Mouse (Mus musculus): Measurements from ENCODE around the gene Pnkd. TPM values are rescaled to one million over a fixed set of nuclear protein-coding genes. Genes with fewer than 3 reads are reported as not detected.
"Not testable (repeated sequence)": the region's sequence is repeated elsewhere in the genome, so short reads cannot be mapped to it uniquely, and the experiment has no call there.

Gene Pnkd
- polyA plus RNA-seq, 1 experiment: 10.0 TPM

DNA sequence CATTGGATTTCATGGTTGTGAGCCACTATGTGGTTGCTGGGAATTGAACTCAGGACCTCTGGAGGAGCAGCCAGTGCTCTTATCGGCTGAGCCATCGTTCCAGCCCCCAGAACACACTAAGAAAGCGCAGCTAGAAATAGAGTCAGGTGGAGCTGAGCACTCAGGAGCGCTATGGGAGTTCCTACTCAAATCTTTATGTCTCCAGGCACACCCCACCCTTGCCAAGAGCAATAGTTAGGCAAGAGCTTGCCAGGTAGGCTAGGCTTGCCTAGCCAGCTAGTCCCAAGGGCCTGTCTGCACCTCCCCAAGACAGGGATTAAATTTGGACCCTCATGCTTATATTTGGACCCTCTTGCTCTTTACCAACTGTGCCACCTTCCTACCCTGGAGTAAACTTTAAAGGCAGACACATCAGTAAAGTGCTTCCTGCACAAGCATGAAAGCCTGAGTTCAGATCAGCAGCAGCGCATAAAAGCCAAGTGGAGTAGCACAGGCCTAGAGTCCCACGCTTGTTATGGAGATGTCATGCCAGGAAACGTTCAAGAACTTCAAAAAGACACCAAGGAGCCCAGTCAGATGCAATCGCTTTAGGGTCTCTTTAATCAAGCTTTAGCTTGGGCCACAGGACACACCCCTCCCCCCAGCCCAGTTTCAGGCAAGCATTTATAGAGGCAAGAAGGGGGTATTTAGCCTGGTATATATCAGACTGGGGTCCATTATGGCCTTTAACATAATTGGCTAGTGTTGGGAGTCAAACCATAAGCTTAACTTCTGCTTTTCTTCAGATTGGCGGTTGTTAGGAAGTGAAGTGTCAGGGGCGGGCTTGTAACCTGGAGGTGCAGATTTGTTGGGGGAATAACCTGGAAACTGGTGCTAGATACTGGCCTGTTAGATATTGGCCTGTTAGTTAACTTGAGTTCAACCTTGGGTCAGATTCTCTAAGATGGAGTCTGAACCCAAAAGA is 23.6 kb downstream of the Pnkd start:
- Histone ChIP-seq H3K36me3 (ENCODE audit: control insufficient read depth) (no peaks in the 10 kb centered on the region), H3K27me3 (ENCODE audit: control insufficient read depth) (no peaks in the 10 kb centered on the region; the same call in 1 of the 2 replicates), H3K9me3 (ENCODE audit: control insufficient read depth, low read length) (no peaks in the 10 kb centered on the region), H3K4me1 (ENCODE audit: control insufficient read depth) (peaks cover 23% of the 10 kb centered on the region), H3K4me3 (replicated peaks) (no peak overlapping the region)
- TF ChIP-seq TAL1 (IDR thresholded peaks at IDR 0.05; ENCODE audit: low read length) (no peak), GATA1 (IDR thresholded peaks at IDR 0.05; ENCODE audit: low read length) (no peak)

DNA sequence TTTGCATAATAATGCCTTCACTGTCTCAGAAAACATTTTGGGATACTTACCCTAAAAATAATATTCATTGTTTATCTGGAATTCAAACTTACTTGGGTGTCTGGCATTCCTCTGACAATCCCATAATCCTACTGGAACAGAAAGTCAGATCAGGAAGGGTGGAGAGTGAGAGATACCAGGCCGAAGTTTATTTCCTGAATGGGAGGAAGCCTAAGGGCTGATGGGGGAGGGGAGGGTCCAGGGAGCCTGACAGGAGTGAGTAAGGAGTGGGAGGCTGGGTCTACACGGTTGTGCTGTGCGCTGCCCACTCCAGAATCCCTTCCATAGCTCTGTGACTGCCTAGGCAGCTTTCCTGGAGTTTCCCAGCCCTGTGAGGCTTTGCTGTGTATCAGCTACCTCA is 25.0 kb downstream of the Pnkd start:
- H3K4me3 ChIP-seq (replicated peaks): no peak overlapping the region
- no peaks in the 10 kb centered on the region; the same call in 1 of the 2 replicates for H3K27me3 ChIP-seq (ENCODE audit: control insufficient read depth)
- H3K4me1 ChIP-seq (ENCODE audit: control insufficient read depth): peaks cover 10% of the 10 kb centered on the region
- no peak for TF ChIP-seq GATA1 (IDR thresholded peaks at IDR 0.05; ENCODE audit: low read length)
- TF ChIP-seq TAL1 (IDR thresholded peaks at IDR 0.05; ENCODE audit: low read length): no peak
- no peaks in the 10 kb centered on the region for H3K9me3 ChIP-seq (ENCODE audit: control insufficient read depth, low read length)
- H3K36me3 ChIP-seq (ENCODE audit: control insufficient read depth): no peaks in the 10 kb centered on the region

DNA sequence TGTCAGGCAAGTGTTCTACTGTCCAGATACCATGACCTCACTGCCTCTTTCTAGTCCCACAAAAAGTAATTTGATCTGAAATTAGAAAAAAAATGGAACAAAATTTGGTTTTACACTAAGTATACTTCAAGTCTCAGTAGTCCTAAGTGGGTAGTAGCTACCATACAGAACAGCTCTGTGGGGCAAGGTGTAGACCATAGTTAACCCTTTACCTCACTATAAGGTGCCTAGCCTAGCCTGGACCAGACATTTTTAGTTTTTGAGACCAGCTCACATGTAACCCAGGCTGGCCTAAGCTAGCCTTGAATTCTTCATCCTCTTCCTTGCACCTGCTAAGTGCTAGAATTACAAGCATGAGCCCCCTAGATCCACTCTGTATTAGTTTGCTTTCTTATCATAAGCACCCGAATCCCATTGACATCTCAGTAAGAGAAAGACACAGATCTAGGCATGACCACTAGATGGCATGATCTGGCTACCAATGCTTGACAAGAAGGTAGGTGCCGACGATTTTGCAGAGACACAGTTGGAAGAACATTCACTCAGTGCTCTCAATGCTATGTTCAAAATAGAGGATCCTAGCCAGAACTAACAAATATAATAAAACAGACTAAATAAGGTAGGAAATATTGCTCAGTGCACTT is 28.4 kb downstream of the Pnkd start:
- Histone ChIP-seq H3K4me3 (replicated peaks) (no peak overlapping the region), H3K36me3 (ENCODE audit: control insufficient read depth) (no peaks in the 10 kb centered on the region), H3K4me1 (ENCODE audit: control insufficient read depth) (no peaks in the 10 kb centered on the region; the same call in 1 of the 2 replicates), H3K9me3 (ENCODE audit: control insufficient read depth, low read length) (no peaks in the 10 kb centered on the region), H3K27me3 (ENCODE audit: control insufficient read depth) (no peaks in the 10 kb centered on the region)
- no peak for TF ChIP-seq TAL1 (IDR thresholded peaks at IDR 0.05; ENCODE audit: low read length)

DNA sequence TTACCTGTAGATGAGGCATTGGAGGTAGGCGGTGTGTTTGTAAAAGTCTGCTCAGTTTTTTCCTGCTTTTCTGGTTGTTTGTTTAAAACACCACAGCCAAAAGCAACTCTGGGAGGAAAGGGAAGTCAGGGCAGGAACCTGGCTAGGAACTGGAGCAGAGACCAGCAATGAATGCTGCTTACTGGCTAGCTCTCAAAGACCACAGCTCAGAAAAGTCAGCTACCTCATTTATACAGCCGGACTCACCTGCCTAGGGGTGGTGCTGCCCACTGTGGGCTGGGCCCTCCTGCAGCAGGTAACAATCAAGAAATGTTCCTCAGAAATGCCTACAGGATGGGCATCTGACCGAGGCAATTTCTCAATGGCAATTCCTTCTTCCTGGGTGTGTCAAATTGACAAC is 30.1 kb downstream of the Pnkd start:
- Histone ChIP-seq H3K9me3 (ENCODE audit: control insufficient read depth, low read length) (no peaks in the 10 kb centered on the region), H3K4me3 (replicated peaks) (no peak overlapping the region), H3K27me3 (ENCODE audit: control insufficient read depth) (no peaks in the 10 kb centered on the region), H3K4me1 (ENCODE audit: control insufficient read depth) (no peaks in the 10 kb centered on the region), H3K36me3 (ENCODE audit: control insufficient read depth) (no peaks in the 10 kb centered on the region)
- TF ChIP-seq GATA1 (IDR thresholded peaks at IDR 0.05; ENCODE audit: low read length) (no peak), TAL1 (IDR thresholded peaks at IDR 0.05; ENCODE audit: low read length) (no peak)

DNA sequence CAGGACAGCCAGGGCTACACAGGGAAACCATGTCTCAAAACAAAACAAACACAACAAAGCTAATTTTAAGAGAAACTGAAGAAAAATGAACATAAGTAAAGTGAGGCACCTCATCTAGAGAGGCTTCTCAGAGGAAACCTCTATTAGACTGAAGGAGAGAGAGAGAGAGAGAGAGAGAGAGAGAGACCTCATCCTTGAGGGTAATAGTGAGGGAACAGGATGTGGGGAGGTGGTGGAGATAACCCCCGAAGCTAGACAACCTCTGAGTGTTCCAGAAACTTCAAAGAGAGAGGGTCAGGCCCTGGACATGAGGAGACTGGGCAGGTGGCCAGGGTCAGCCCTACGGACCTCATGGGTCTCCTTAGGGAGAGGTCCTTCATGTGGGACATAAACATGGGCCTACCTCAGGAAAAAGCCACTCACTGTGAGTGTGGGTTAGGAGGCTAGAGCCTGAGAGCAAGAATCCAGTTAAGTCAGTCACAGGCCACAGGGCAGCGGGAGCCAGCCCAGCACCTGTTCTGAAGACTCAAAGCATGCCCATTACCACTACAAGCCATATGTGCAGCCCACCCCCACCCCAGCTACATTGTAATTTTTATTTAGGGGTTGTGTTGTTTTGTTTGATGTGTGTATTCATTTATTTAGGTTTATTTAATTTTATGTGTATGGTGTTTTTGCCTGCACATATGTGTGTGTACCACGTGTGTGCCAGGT is 31.5 kb downstream of the Pnkd start:
- Histone ChIP-seq H3K36me3 (ENCODE audit: control insufficient read depth) (no peaks in the 10 kb centered on the region), H3K27me3 (ENCODE audit: control insufficient read depth) (no peaks in the 10 kb centered on the region), H3K4me3 (replicated peaks) (no peak overlapping the region), H3K4me1 (ENCODE audit: control insufficient read depth) (no peaks in the 10 kb centered on the region), H3K9me3 (ENCODE audit: control insufficient read depth, low read length) (no peaks in the 10 kb centered on the region)
- TF ChIP-seq GATA1 (IDR thresholded peaks at IDR 0.05; ENCODE audit: low read length) (no peak), TAL1 (IDR thresholded peaks at IDR 0.05; ENCODE audit: low read length) (no peak)

DNA sequence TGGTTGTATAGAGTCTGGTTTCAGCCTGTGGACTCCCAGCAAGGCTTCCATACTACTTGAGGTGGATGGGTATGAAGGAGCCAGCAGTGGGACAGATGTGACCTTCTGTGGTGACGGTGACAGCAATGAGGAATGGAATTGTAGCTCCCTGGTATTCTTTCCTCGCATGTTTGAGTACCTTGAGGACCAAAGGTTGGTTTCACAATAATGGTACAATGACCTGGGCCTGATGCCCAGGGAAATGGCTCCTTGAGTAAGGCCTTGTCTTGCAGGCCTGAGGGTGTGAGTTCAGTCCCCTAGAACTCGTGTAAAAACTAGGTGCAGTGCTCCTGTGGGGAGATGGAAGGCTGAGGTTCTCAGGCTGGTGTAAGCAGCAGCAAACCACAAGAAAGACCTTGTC is 34.0 kb downstream of the Pnkd start:
- Histone ChIP-seq H3K36me3 (ENCODE audit: control insufficient read depth) (no peaks in the 10 kb centered on the region), H3K4me3 (replicated peaks) (no peak overlapping the region), H3K9me3 (ENCODE audit: control insufficient read depth, low read length) (no peaks in the 10 kb centered on the region), H3K4me1 (ENCODE audit: control insufficient read depth) (no peaks in the 10 kb centered on the region), H3K27me3 (ENCODE audit: control insufficient read depth) (peaks cover 3% of the 10 kb centered on the region)
- TF ChIP-seq GATA1 (IDR thresholded peaks at IDR 0.05; ENCODE audit: low read length): no peak
- TF ChIP-seq TAL1 (IDR thresholded peaks at IDR 0.05; ENCODE audit: low read length): no peak

DNA sequence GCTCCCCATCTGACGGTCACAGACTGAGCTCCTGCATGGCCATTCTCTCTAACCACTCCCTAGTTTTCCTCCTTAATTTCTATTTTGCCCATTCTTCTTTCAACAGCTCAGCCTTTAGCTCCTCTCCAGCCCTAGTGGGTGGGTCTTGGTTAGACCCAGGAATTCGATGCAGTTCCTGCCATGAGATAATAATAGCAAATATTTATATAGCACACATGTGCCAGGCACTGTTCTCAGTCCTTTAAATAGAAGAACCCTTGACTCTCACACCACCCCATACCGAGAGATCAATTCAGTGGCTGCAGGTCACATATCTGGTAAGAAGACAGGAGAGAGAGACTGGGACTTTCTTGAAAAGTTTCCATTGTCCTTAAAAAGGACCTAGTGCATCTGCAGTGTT is 36.7 kb downstream of the Pnkd start:
- Histone ChIP-seq H3K4me1 (ENCODE audit: control insufficient read depth) (no peaks in the 10 kb centered on the region), H3K9me3 (ENCODE audit: control insufficient read depth, low read length) (no peaks in the 10 kb centered on the region), H3K36me3 (ENCODE audit: control insufficient read depth) (no peaks in the 10 kb centered on the region), H3K4me3 (replicated peaks) (no peak overlapping the region), H3K27me3 (ENCODE audit: control insufficient read depth) (peaks cover 3% of the 10 kb centered on the region)
- TF ChIP-seq TAL1 (IDR thresholded peaks at IDR 0.05; ENCODE audit: low read length): no peak
- TF ChIP-seq GATA1 (IDR thresholded peaks at IDR 0.05; ENCODE audit: low read length): no peak

DNA sequence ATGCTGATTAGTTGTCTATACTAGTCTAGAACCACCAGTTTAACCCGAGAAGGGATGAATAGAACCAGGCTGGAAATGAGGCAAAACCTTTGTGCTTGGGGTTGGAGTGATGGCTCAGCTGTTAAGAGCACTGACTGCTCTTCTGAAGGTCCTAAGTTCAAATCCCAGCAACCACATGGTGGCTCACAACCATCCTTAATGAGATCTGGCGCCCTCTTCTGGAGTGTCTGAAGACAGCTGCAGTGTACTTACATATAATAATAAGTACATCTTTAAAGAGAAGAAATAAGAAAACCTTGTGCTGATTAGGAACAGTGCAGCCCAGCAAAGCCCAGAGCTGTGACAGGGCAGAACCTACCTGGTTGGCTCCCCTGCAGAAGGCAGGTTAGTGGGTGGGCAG is 42.2 kb downstream of the Pnkd start:
- H3K9me3 ChIP-seq (ENCODE audit: control insufficient read depth, low read length); H3K4me3 ChIP-seq (replicated peaks); H3K36me3 ChIP-seq (ENCODE audit: control insufficient read depth); H3K27me3 ChIP-seq (ENCODE audit: control insufficient read depth): not testable (repeated sequence)
- H3K4me1 ChIP-seq (ENCODE audit: control insufficient read depth): peaks cover 20% of the 10 kb centered on the region

DNA sequence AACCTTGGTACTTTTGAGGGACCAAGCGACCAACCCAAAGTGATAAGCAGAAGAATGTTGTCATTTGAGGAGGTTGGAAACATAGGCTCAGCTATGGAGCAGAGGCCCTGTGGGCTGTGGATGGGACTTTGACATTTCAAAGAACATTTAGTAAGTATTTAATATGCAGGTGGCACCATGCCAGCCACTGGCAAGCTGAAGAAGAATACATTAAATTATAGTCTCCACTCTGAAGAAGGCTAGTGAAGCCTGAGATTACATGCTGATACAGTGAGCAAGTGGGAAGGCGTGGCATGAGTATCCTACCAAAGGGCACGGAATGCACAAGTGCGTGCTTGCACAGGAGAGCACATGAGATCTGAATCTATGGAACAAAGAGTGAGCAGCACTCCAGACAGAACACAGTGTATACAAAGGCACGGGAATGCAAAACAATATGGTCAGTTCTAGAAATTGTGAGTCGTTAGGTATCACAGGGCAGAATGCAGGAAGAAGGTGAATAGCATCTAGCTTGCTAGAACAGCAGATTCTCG is 45.2 kb downstream of the Pnkd start:
- Histone ChIP-seq H3K4me1 (ENCODE audit: control insufficient read depth) (peaks cover 35% of the 10 kb centered on the region), H3K36me3 (ENCODE audit: control insufficient read depth) (no peaks in the 10 kb centered on the region), H3K4me3 (replicated peaks) (no peak overlapping the region), H3K27me3 (ENCODE audit: control insufficient read depth) (peaks cover 19% of the 10 kb centered on the region), H3K9me3 (ENCODE audit: control insufficient read depth, low read length) (no peaks in the 10 kb centered on the region)
- TF ChIP-seq GATA1 (IDR thresholded peaks at IDR 0.05; ENCODE audit: low read length): no peak
- no peak for TF ChIP-seq TAL1 (IDR thresholded peaks at IDR 0.05; ENCODE audit: low read length)
